Mouse (Mus musculus) liver, embryonic 14.5 days (tissue): ENCODE data around the gene Ccnl1. TPM values are rescaled to one million over a fixed set of nuclear protein-coding genes. Genes with fewer than 3 reads are reported as not detected.

ENCODE experiments used
- ATAC-seq: fragments of 200-750 bp; cut with Nextera tagmentation; 2 replicates; pipeline ENCODE4 v1.8.0; 2017; ENCODE audit warnings: moderate number of reproducible peaks, mild to moderate bottlenecking, moderate library complexity; ENCODE audit not compliant: insufficient read depth
- DNase-seq, 3 experiments: peaks; one replicate each; pipeline ENCODE4 v3.0.0-alpha.2; 2012 to 2013; ENCODE audit warnings: low read depth in 3 of 3, low spot score in 3 of 3
- H3K27ac ChIP-seq: fragments of 300-500 bp; sonication (generic); 2 replicates; pipeline ENCODE4 v1.5.1; 2014; ENCODE audit warnings: moderate library complexity, mild to moderate bottlenecking, control low read depth, inconsistent platforms
- H3K27me3 ChIP-seq: fragments of 300-500 bp; sonication (generic); 2 replicates; pipeline ENCODE4 v1.6.1; 2014; ENCODE audit warnings: mild to moderate bottlenecking, low read length, moderate library complexity; ENCODE audit not compliant: control insufficient read depth, insufficient read depth
- H3K36me3 ChIP-seq: fragments of 300-500 bp; sonication (generic); replicated peaks from 2 replicates; pipeline ENCODE4 v1.6.1; 2014; ENCODE audit warnings: low read depth; ENCODE audit not compliant: control insufficient read depth, insufficient read depth
- H3K4me1 ChIP-seq, 2 experiments: fragments of 200-500 bp in 1 of 2; fragments of 300-500 bp in 1 of 2; sonication (generic) in 1 of 2; replicated peaks; 2 replicates each; pipeline ENCODE4 v1.6.1; 2012 to 2014; ENCODE audit warnings: antibody characterized with exemption in 1 of 2, inconsistent platforms in 1 of 2, low read length in 1 of 2; ENCODE audit not compliant: control insufficient read depth in 2 of 2, insufficient read depth in 2 of 2
- H3K4me2 ChIP-seq: fragments of 300-500 bp; sonication (generic); 2 replicates; pipeline ENCODE4 v1.6.1; 2014; ENCODE audit warnings: low read depth, mild to moderate bottlenecking, control low read depth, moderate library complexity
- H3K4me3 ChIP-seq, 2 experiments: fragments of 200-500 bp in 1 of 2; fragments of 300-500 bp in 1 of 2; sonication (generic) in 1 of 2; 2 replicates each; pipeline ENCODE4 v1.5.1; 2012 to 2014; ENCODE audit warnings: low read depth in 2 of 2, low read length in 2 of 2, mild to moderate bottlenecking in 2 of 2, control low read depth in 1 of 2, inconsistent platforms in 1 of 2, moderate library complexity in 1 of 2; ENCODE audit not compliant: insufficient read depth in 1 of 2
- H3K9ac ChIP-seq: fragments of 300-500 bp; sonication (generic); replicated peaks from 2 replicates; pipeline ENCODE4 v1.6.1; 2014; ENCODE audit warnings: mild to moderate bottlenecking, control low read depth, moderate library complexity
- H3K9me3 ChIP-seq: fragments of 300-500 bp; sonication (generic); 2 replicates; pipeline ENCODE4 v1.6.1; 2016; ENCODE audit warnings: low read length, mixed read lengths; ENCODE audit not compliant: control insufficient read depth
- CTCF ChIP-seq: IDR thresholded peaks from 2 replicates; pipeline ENCODE4 v1.5.1; 2016; ENCODE audit warnings: antibody characterized with exemption, low read depth, control low read depth
- EP300 ChIP-seq: IDR thresholded peaks from 2 replicates; pipeline ENCODE4 v1.6.1; 2016; ENCODE audit warnings: antibody characterized with exemption, low read depth
- WGBS: fragments of 180-500 bp; shearing (Covaris S2); extraction: QIAGEN DNeasy Blood & Tissue Kit; methylation state at CpG from one replicate; pipeline ENCODE4 v1.1.7; 2014; ENCODE audit not compliant: insufficient replicate concordance; 5-methylcytosine and 5-hydroxymethylcytosine counted together
- polyA plus RNA-seq, 2 experiments: library from polyadenylated mRNA; depleted of rRNA in 1 of 2; stranded (reverse) in 1 of 2; unstranded in 1 of 2; fragments of >200 nt; fragmentation: Nextera tagmentation in 1 of 2; extraction: Ambion mirVana in 1 of 2; gene quantifications; 2 replicates each; pipeline versions ENCODE4 v1.2.1 to v1.2.3; 2012 to 2014

The Ccnl1 gene
- polyA plus RNA-seq, 2 experiments = 41.6 to 45.9 TPM

- Histone ChIP-seq H3K4me3 (no peak overlapping the region), H3K4me1 (peaks cover 12 to 16% of the 10 kb centered on the region in 2 experiments), H3K4me2 (no peak overlapping the region), H3K36me3 (no peaks in the 10 kb centered on the region), H3K27me3 (no peaks in the 10 kb centered on the region), H3K9ac (no peak overlapping the region), H3K9me3 (no peaks in the 10 kb centered on the region), H3K27ac (no peak overlapping the region)
- TF ChIP-seq CTCF (no peak), EP300 (no peak)
- no peak for ATAC-seq
- DNase-seq = no peak
- WGBS = 77% methylated on average over 3 of the region's 3 CpGs
Measured at GRCm38 (mm10) chr3:65976296-65976695, 18.2 kb upstream of the Ccnl1 start.

DNA sequence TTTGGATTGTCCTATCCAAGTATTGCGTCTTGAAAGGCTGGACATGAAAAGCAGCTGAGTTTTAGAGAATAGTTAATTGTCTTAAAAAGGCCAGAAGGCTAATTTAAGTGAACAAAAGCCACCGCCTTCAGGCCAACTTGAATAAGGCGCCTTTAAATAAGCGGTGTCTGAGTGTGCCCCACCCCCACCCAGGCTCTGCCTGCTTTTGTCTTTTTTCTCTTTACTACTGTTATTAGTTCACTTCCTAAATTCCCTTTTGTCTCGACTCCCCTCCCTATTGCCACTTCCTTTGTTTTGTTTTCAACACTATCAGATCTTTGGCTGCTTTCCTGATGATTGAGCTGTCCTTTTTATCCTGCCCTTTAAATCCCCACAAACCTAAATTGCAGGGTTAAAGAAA lies 17.3 kb upstream of the Ccnl1 start:
- H3K9me3 ChIP-seq = no peaks in the 10 kb centered on the region
- peaks cover 12 to 16% of the 10 kb centered on the region in 2 experiments for H3K4me1 ChIP-seq
- peak overlapping the region; percentile 82 for H3K9ac ChIP-seq
- no peak for TF ChIP-seq EP300
- no peaks in the 10 kb centered on the region for H3K36me3 ChIP-seq
- peak overlapping the region; percentile 90 for H3K4me2 ChIP-seq
- peak overlapping the region; percentile 84 for H3K27ac ChIP-seq
- H3K4me3 ChIP-seq = peak overlapping the region in 1 of 2 experiments; percentile 67; a peak in 2 of 4 replicates
- DNase-seq (no peak), ATAC-seq (no peak)
- 2% methylated on average over 5 of the region's 5 CpGs for whole genome bisulfite sequencing
- no peaks in the 10 kb centered on the region for H3K27me3 ChIP-seq

DNA sequence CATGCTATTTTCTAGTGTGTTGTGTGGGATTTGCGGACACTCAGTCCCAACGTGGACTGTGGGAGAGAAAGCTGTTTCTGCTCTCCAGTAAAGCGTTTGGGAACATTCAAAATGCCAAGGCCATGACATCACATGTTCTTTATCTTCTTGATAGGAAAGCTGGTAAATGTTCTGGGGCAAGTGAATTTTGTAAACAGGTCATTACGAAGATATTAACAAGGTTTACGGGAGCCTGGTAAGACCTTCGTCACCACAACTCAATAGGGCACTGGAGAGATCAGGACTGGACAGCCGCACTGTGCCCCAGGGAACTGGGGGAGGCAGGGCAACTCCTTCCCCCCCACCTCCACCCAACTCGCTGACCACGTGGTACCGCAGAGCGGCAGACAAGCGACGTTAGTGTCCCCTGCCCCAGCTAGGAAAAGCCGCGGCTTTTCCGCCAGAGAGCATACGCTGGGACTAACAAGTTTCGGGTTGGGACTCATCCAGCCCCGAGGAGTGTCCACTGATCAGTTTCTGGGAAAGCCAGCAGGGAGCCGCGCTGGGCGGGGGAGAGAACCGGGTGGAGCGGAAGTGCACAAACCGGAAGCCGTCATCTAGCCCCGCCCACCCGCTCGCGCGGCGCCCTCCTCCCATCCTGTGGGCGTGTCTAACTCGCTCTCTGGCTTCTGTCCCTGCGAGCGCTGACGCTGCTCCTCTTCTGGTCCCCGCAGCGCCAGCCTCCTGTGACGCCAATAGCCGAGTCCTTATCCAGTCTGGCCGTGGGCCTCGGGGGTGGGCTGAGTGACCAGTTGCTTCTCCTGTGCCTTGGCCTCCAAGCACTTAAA lies 16.4 kb upstream of the Ccnl1 start:
- peaks cover 12 to 16% of the 10 kb centered on the region in 2 experiments for H3K4me1 ChIP-seq
- H3K9me3 ChIP-seq = no peaks in the 10 kb centered on the region
- peak overlapping the region; percentile 67 to 74 for H3K4me3 ChIP-seq
- 0 out of 2 replicates have a peak, but pooled peaks have one; percentile 10 for TF ChIP-seq CTCF
- no peak for TF ChIP-seq EP300
- peak overlapping the region; percentile 82 for H3K9ac ChIP-seq
- peak overlapping the region; percentile 90 for H3K4me2 ChIP-seq
- DNase-seq (peak; percentile 92 to 95 (median 93)), ATAC-seq (peak; percentile 95)
- H3K27ac ChIP-seq = peak overlapping the region; percentile 84
- H3K27me3 ChIP-seq = no peaks in the 10 kb centered on the region
- no peaks in the 10 kb centered on the region for H3K36me3 ChIP-seq
- WGBS = under 1% methylated on average over 43 of the region's 43 CpGs

- Histone ChIP-seq H3K4me3 (peak overlapping the region; percentile 67 to 74), H3K4me1 (peaks cover 12 to 16% of the 10 kb centered on the region in 2 experiments), H3K27me3 (no peaks in the 10 kb centered on the region), H3K4me2 (peak overlapping the region; percentile 90), H3K9ac (peak overlapping the region; percentile 82), H3K9me3 (no peaks in the 10 kb centered on the region), H3K27ac (peak overlapping the region; percentile 84), H3K36me3 (no peaks in the 10 kb centered on the region)
- 39% methylated on average over 8 of the region's 8 CpGs for WGBS
- ATAC-seq (no peak), DNase-seq (no peak)
- TF ChIP-seq EP300 = no peak
- no peak for TF ChIP-seq CTCF
Measured at GRCm38 (mm10) chr3:65973501-65974231, 15.6 kb upstream of the Ccnl1 start.

GRCm38 (mm10) chr3:65969196-65969595 lies 11.1 kb upstream of the Ccnl1 start:
- TF ChIP-seq CTCF (no peak), EP300 (no peak)
- ATAC-seq (no peak), DNase-seq (no peak)
- no peaks in the 10 kb centered on the region for H3K27me3 ChIP-seq
- 50% methylated on average over 3 of the region's 3 CpGs for WGBS
- H3K36me3 ChIP-seq = no peaks in the 10 kb centered on the region
- H3K9me3 ChIP-seq = no peaks in the 10 kb centered on the region
- no peak overlapping the region for H3K27ac ChIP-seq
- H3K4me2 ChIP-seq = no peak overlapping the region
- H3K9ac ChIP-seq = no peak overlapping the region
- no peak overlapping the region for H3K4me3 ChIP-seq
- peaks cover 4 to 12% of the 10 kb centered on the region in 2 experiments for H3K4me1 ChIP-seq
